Mouse (Mus musculus) liver, embryonic 14.5 days (tissue): ENCODE data around the gene Sirpa. TPM values are rescaled to one million over a fixed set of nuclear protein-coding genes. Genes with fewer than 3 reads are reported as not detected.

Experiments used
- ATAC-seq: fragments of 200-750 bp; cut with Nextera tagmentation; 2 replicates; pipeline ENCODE4 v1.8.0; 2017; ENCODE audit warnings: moderate number of reproducible peaks, mild to moderate bottlenecking, moderate library complexity; ENCODE audit not compliant: insufficient read depth
- DNase-seq, 3 experiments: peaks; one replicate each; pipeline ENCODE4 v3.0.0-alpha.2; 2012 to 2013; ENCODE audit warnings: low read depth in 3 of 3, low spot score in 3 of 3
- H3K27ac ChIP-seq: fragments of 300-500 bp; sonication (generic); 2 replicates; pipeline ENCODE4 v1.5.1; 2014; ENCODE audit warnings: moderate library complexity, mild to moderate bottlenecking, control low read depth, inconsistent platforms
- H3K27me3 ChIP-seq: fragments of 300-500 bp; sonication (generic); 2 replicates; pipeline ENCODE4 v1.6.1; 2014; ENCODE audit warnings: mild to moderate bottlenecking, low read length, moderate library complexity; ENCODE audit not compliant: control insufficient read depth, insufficient read depth
- H3K36me3 ChIP-seq: fragments of 300-500 bp; sonication (generic); replicated peaks from 2 replicates; pipeline ENCODE4 v1.6.1; 2014; ENCODE audit warnings: low read depth; ENCODE audit not compliant: control insufficient read depth, insufficient read depth
- H3K4me1 ChIP-seq, 2 experiments: fragments of 200-500 bp in 1 of 2; fragments of 300-500 bp in 1 of 2; sonication (generic) in 1 of 2; replicated peaks; 2 replicates each; pipeline ENCODE4 v1.6.1; 2012 to 2014; ENCODE audit warnings: antibody characterized with exemption in 1 of 2, inconsistent platforms in 1 of 2, low read length in 1 of 2; ENCODE audit not compliant: control insufficient read depth in 2 of 2, insufficient read depth in 2 of 2
- H3K4me2 ChIP-seq: fragments of 300-500 bp; sonication (generic); 2 replicates; pipeline ENCODE4 v1.6.1; 2014; ENCODE audit warnings: low read depth, mild to moderate bottlenecking, control low read depth, moderate library complexity
- H3K4me3 ChIP-seq, 2 experiments: fragments of 200-500 bp in 1 of 2; fragments of 300-500 bp in 1 of 2; sonication (generic) in 1 of 2; 2 replicates each; pipeline ENCODE4 v1.5.1; 2012 to 2014; ENCODE audit warnings: low read depth in 2 of 2, low read length in 2 of 2, mild to moderate bottlenecking in 2 of 2, control low read depth in 1 of 2, inconsistent platforms in 1 of 2, moderate library complexity in 1 of 2; ENCODE audit not compliant: insufficient read depth in 1 of 2
- H3K9ac ChIP-seq: fragments of 300-500 bp; sonication (generic); replicated peaks from 2 replicates; pipeline ENCODE4 v1.6.1; 2014; ENCODE audit warnings: mild to moderate bottlenecking, control low read depth, moderate library complexity
- H3K9me3 ChIP-seq: fragments of 300-500 bp; sonication (generic); 2 replicates; pipeline ENCODE4 v1.6.1; 2016; ENCODE audit warnings: low read length, mixed read lengths; ENCODE audit not compliant: control insufficient read depth
- CTCF ChIP-seq: IDR thresholded peaks from 2 replicates; pipeline ENCODE4 v1.5.1; 2016; ENCODE audit warnings: antibody characterized with exemption, low read depth, control low read depth
- EP300 ChIP-seq: IDR thresholded peaks from 2 replicates; pipeline ENCODE4 v1.6.1; 2016; ENCODE audit warnings: antibody characterized with exemption, low read depth
- WGBS: fragments of 180-500 bp; shearing (Covaris S2); extraction: QIAGEN DNeasy Blood & Tissue Kit; methylation state at CpG from one replicate; pipeline ENCODE4 v1.1.7; 2014; ENCODE audit not compliant: insufficient replicate concordance; 5-methylcytosine and 5-hydroxymethylcytosine counted together
- polyA plus RNA-seq, 2 experiments: library from polyadenylated mRNA; depleted of rRNA in 1 of 2; stranded (reverse) in 1 of 2; unstranded in 1 of 2; fragments of >200 nt; fragmentation: Nextera tagmentation in 1 of 2; extraction: Ambion mirVana in 1 of 2; gene quantifications; 2 replicates each; pipeline versions ENCODE4 v1.2.1 to v1.2.3; 2012 to 2014

The Sirpa gene
- polyA plus RNA-seq, 2 experiments = 18.2 to 18.7 TPM

GRCm38 (mm10) chr2:129582261-129582660 is 10.4 kb upstream of the Sirpa start:
- DNase-seq = no peak
- Histone ChIP-seq H3K9ac (no peak overlapping the region), H3K4me2 (no peak overlapping the region), H3K4me1 (no peaks in the 10 kb centered on the region), H3K27ac (no peak overlapping the region), H3K27me3 (no peaks in the 10 kb centered on the region), H3K9me3 (no peaks in the 10 kb centered on the region), H3K36me3 (no peaks in the 10 kb centered on the region), H3K4me3 (no peak overlapping the region)
- TF ChIP-seq CTCF (no peak), EP300 (no peak)
- 62% methylated on average over 4 of the region's 4 CpGs for WGBS
- peak; percentile 41; the same call in 1 of the 2 replicates for ATAC-seq

GRCm38 (mm10) chr2:129584905-129585304 is 7.7 kb upstream of the Sirpa start:
- Histone ChIP-seq H3K36me3 (no peaks in the 10 kb centered on the region), H3K27me3 (no peaks in the 10 kb centered on the region), H3K27ac (no peak overlapping the region), H3K9me3 (no peaks in the 10 kb centered on the region), H3K4me1 (no peaks in the 10 kb centered on the region), H3K4me2 (no peak overlapping the region), H3K4me3 (no peak overlapping the region), H3K9ac (no peak overlapping the region)
- TF ChIP-seq CTCF (no peak), EP300 (no peak)
- ATAC-seq = no peak
- DNase-seq = no peak
- 17% methylated on average over 1 of the region's 1 CpGs for WGBS

- TF ChIP-seq EP300 (no peak), CTCF (peak; percentile 9; the same call in 1 of the 2 replicates)
- 49% methylated on average over 11 of the region's 11 CpGs for WGBS
- Histone ChIP-seq H3K9me3 (no peaks in the 10 kb centered on the region), H3K36me3 (no peaks in the 10 kb centered on the region), H3K27ac (no peak overlapping the region), H3K4me1 (no peaks in the 10 kb centered on the region), H3K4me3 (no peak overlapping the region), H3K27me3 (no peaks in the 10 kb centered on the region), H3K9ac (no peak overlapping the region), H3K4me2 (no peak overlapping the region)
- DNase-seq = no peak
- ATAC-seq = no peak
Measured at GRCm38 (mm10) chr2:129585904-129586514, 6.6 kb upstream of the Sirpa start.

GRCm38 (mm10) chr2:129587241-129587640 is 5.4 kb upstream of the Sirpa start:
- ATAC-seq (no peak), DNase-seq (no peak)
- Histone ChIP-seq H3K9ac (no peak overlapping the region), H3K36me3 (no peaks in the 10 kb centered on the region), H3K4me1 (peaks cover 0 to 5% of the 10 kb centered on the region in 2 experiments; a peak in 1 of 4 replicates), H3K9me3 (no peaks in the 10 kb centered on the region), H3K27me3 (peaks cover under 1% of the 10 kb centered on the region; the same call in 1 of the 2 replicates), H3K27ac (no peak overlapping the region), H3K4me3 (no peak overlapping the region), H3K4me2 (no peak overlapping the region)
- TF ChIP-seq EP300 (no peak), CTCF (no peak)
- 41% methylated on average over 3 of the region's 3 CpGs for WGBS

- no peak overlapping the region for H3K4me2 ChIP-seq
- DNase-seq (no peak), ATAC-seq (no peak)
- no peaks in the 10 kb centered on the region for H3K9me3 ChIP-seq
- peaks cover 0 to 5% of the 10 kb centered on the region in 2 experiments; a peak in 1 of 4 replicates for H3K4me1 ChIP-seq
- no peak overlapping the region for H3K9ac ChIP-seq
- H3K4me3 ChIP-seq = no peak overlapping the region
- no peak overlapping the region for H3K27ac ChIP-seq
- TF ChIP-seq CTCF (no peak), EP300 (no peak)
- 43% methylated on average over 7 of the region's 7 CpGs for WGBS
- peaks cover 6% of the 10 kb centered on the region for H3K27me3 ChIP-seq
- H3K36me3 ChIP-seq = no peaks in the 10 kb centered on the region
Measured at GRCm38 (mm10) chr2:129587825-129588251, 4.8 kb upstream of the Sirpa start.
